Mouse (Mus musculus) G1E (cell line): ENCODE measurements at regions not wholly inside any gene's neighbourhood (a gene's known extent, or its start where the extent isn't known, plus 50 kb on each side); places are given as distances from the start of the nearest gene placed in this dataset.

Experiments used
- CTCF ChIP-seq: IDR thresholded peaks from 2 replicates; pipeline ENCODE4 v1.5.1; 2012; ENCODE audit warnings: low read depth, low read length, inconsistent platforms, mixed read lengths
- GATA1 ChIP-seq: IDR thresholded peaks from 2 replicates; pipeline ENCODE4 v1.6.1; 2012; ENCODE audit warnings: borderline replicate concordance, low read length, inconsistent platforms, mixed read lengths
- TAL1 ChIP-seq: conservative IDR thresholded peaks from 2 replicates; pipeline ENCODE4 v1.6.1; 2012; ENCODE audit warnings: low read depth, low read length, inconsistent platforms, mixed read lengths

DNA sequence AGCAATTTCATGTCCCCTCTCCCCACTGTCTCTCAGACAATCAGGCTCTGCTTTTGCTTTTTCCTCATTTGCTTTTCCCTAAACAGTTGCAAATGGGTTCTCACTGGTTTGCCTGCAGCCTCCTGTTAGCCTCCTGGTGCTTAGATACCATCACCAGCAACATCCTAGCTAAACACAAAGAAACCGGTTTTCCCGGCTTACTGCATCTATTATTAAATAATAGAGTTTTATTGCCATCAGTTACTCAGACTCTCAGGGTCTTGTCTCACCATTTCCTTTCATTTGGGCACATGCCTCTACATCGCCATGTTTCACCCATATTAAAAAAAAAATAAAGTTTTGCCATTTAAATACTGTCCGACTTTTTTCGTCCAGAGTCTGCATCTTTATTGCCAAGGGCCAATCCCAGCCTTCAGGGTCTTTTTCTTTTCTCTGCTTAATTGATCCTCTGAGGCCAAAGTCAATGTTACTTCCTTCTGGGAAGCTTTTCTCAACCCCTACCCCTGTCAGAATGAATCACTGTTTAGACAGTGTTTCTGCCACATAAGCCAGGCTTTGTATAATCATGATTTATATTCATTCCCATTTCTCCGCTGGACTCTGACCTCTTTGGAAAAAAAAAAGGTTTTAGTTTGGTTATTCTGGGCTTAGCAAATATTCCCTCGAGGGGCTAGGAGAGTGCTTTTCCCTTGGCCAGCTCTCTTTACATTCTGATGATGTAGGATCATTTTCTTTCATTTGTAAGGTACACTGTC is 187.4 kb downstream of the Btg1 start:
- TF ChIP-seq TAL1 = no peak
- no peak for TF ChIP-seq CTCF
- TF ChIP-seq GATA1 = no peak
